Mouse (Mus musculus) C2C12 (cell line): ENCODE results near the gene Rabgap1l. TPM values are rescaled to one million over a fixed set of nuclear protein-coding genes. Genes with fewer than 3 reads are reported as not detected.

ENCODE experiments used
- H3K27me3 ChIP-seq: one replicate; pipeline ENCODE4 v1.6.1; 2011; ENCODE audit not compliant: control insufficient read depth, insufficient read depth, insufficient read length
- H3K36me3 ChIP-seq: one replicate; pipeline ENCODE4 v1.6.1; 2011; ENCODE audit not compliant: control insufficient read depth, insufficient read depth
- H3K4me3 ChIP-seq: one replicate; pipeline ENCODE4 v1.5.1; 2011; ENCODE audit warnings: mild to moderate bottlenecking, control low read depth; ENCODE audit not compliant: poor library complexity, insufficient read depth, severe bottlenecking
- H3K79me2 ChIP-seq: one replicate; pipeline ENCODE4 v1.6.1; 2011; ENCODE audit not compliant: control insufficient read depth, insufficient read depth
- H3K79me3 ChIP-seq: one replicate; pipeline ENCODE4 v1.6.1; 2011; ENCODE audit warnings: low read depth, control low read depth
- H3ac ChIP-seq: one replicate; pipeline ENCODE3; 2011; ENCODE audit warnings: low read depth; ENCODE audit not compliant: control insufficient read depth, insufficient read length
- CEBPB ChIP-seq: IDR thresholded peaks from one replicate; pipeline ENCODE4 v1.6.1; 2011; ENCODE audit warnings: low read depth, mild to moderate bottlenecking, control low read depth, moderate library complexity
- CTCF ChIP-seq: IDR thresholded peaks from one replicate; pipeline ENCODE4 v1.5.1; 2011; ENCODE audit not compliant: control insufficient read depth, insufficient read depth, insufficient read length
- FOSL1 ChIP-seq: IDR thresholded peaks from one replicate; pipeline ENCODE4 v1.8.0; 2011; ENCODE audit warnings: mild to moderate bottlenecking, low read length; ENCODE audit not compliant: poor library complexity, insufficient read depth, severe bottlenecking
- MAX ChIP-seq: IDR thresholded peaks from one replicate; pipeline ENCODE4 v1.6.1; 2011; ENCODE audit warnings: mild to moderate bottlenecking, control low read depth
- MYOD1 ChIP-seq: IDR thresholded peaks from one replicate; pipeline ENCODE4 v1.6.1; 2011; ENCODE audit warnings: low read depth; ENCODE audit not compliant: control insufficient read depth, insufficient read length
- MYOG ChIP-seq: IDR thresholded peaks from one replicate; pipeline ENCODE4 v1.6.1; 2011; ENCODE audit not compliant: control insufficient read depth, insufficient read length; ENCODE audit errors: extremely low read depth
- USF1 ChIP-seq: IDR thresholded peaks from one replicate; pipeline ENCODE4 v1.6.1; 2011; ENCODE audit warnings: low read depth, mild to moderate bottlenecking, control low read depth, moderate library complexity
- polyA plus RNA-seq: library from polyadenylated mRNA; unstranded; fragments of >200 nt; fragmentation: generic; extraction: Trizol; gene quantifications from one replicate; pipeline ENCODE4 v1.2.1, GENCODE M21; 2012; ENCODE audit warnings: missing spikeins

Gene Rabgap1l
- polyA plus RNA-seq, 1 experiment, result 3.2 TPM

DNA sequence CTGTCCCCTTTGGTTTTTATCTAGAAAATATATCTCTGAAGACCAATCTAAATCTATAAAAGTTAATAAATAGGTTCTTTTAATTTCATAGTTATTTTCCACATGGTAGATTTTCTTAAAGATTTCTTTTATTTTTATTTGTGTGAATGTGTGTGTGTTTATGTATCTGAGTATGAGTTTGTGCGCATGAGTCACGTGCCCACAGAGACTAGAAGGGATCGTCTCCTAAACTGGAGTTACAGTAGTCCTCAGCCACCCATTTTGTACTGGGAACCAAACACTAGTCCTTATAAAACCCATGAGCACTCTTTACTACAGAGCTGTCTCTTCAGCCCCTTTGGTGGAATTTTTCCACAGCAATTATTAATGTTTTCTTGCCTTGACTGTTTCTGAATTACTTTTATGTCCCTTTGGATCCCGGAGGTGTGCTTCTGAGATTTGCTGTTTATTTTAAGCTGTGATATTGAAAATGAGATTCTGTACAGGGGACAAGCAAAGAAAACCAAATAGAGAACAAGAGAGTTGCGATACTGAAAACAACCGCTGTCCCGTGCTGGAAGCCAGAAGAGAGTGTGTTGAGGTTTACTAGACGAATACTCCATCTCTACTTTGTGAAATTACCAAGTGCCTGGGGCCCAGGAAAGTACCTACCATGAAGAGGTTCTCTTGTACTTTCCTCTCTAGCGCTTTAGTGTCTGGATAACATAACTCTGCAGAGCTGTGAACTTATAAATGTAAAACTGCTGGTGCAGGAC lies 39.4 kb upstream of the Rabgap1l start:
- no peaks in the 10 kb centered on the region for H3K36me3 ChIP-seq
- H3K27me3 ChIP-seq, result no peaks in the 10 kb centered on the region
- H3K79me2 ChIP-seq, result no peaks in the 10 kb centered on the region
- TF ChIP-seq MYOG, result no peak
- no peak for TF ChIP-seq FOSL1
- no peak for TF ChIP-seq MYOD1
- TF ChIP-seq MAX, result no peak
- TF ChIP-seq CTCF, result no peak
- no peak for TF ChIP-seq CEBPB
- no peak for TF ChIP-seq USF1
- H3K79me3 ChIP-seq, result no peaks in the 10 kb centered on the region
- no peak overlapping the region for H3ac ChIP-seq
- no peak overlapping the region for H3K4me3 ChIP-seq

DNA sequence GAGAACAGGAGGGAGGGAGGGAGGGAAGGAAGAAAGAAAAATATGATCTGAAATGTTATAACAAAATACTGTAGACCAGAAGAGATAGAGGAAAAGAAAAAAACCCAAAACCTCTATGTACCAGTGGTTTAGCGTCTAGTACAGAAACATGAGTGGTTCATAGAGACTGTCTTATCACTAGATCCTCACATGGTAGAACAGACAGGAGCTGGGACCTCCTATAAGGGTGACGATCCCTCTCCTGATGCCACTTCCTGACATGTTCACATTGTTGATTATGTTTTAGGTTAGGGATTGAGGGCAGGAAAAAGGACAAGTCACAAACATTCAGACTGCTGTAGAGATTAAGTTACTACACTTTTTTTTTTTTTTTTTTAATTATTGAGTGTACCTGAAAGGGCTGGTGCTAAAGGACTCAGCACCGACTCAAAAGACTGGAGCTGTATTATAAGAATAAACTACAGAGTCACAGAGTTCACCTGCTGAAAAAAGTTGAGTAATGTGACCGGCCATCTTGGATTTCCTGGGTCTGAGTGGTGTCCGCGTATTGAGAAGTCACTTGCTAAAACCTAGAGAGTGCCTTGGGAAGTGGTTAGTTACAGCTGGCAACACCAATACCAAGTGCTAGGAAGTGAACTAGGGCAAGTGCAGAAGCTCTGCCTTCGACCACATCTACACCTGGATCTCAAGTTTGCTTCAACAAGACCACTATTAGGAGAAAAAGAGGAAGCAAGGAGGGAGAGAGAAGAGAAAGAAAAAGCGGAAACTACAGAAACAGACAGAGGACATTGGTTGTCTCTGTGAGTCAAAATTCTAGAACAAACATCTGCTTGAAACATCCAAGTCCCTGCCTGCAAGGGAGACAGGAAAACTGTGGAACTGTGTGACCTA lies 37.8 kb upstream of the Rabgap1l start:
- no peaks in the 10 kb centered on the region for H3K79me2 ChIP-seq
- H3ac ChIP-seq, result no peak overlapping the region
- no peaks in the 10 kb centered on the region for H3K79me3 ChIP-seq
- no peak overlapping the region for H3K4me3 ChIP-seq
- no peaks in the 10 kb centered on the region for H3K27me3 ChIP-seq
- no peaks in the 10 kb centered on the region for H3K36me3 ChIP-seq
- TF ChIP-seq FOSL1 (no peak), MAX (no peak), MYOG (no peak), CEBPB (no peak), CTCF (no peak), USF1 (no peak), MYOD1 (no peak)

DNA sequence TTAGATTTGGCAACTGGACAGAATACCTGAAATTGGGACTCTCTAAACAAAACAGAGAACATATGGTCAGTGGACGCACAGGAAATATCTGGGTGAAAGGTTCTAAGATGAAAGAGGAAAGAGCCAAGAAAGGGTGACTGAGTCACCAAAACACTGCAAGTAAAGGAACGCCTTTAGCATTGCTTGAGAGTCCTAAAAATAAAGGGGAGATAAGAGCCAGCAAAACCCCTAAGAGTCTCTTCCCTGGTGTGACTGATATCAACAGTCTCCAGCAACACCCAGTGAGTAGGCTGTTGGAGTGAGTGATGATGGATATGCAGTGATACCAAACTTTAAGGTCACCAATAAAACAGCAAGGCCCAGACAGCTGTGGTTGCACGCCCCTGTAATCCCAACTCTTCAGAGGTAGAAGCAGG lies 32.4 kb upstream of the Rabgap1l start:
- H3K79me2 ChIP-seq, result no peaks in the 10 kb centered on the region
- H3K4me3 ChIP-seq, result no peak overlapping the region
- no peaks in the 10 kb centered on the region for H3K27me3 ChIP-seq
- no peaks in the 10 kb centered on the region for H3K79me3 ChIP-seq
- TF ChIP-seq CTCF (no peak), MYOG (no peak), CEBPB (no peak), MAX (no peak), USF1 (no peak), FOSL1 (no peak), MYOD1 (no peak)
- H3ac ChIP-seq, result no peak overlapping the region
- no peaks in the 10 kb centered on the region for H3K36me3 ChIP-seq

DNA sequence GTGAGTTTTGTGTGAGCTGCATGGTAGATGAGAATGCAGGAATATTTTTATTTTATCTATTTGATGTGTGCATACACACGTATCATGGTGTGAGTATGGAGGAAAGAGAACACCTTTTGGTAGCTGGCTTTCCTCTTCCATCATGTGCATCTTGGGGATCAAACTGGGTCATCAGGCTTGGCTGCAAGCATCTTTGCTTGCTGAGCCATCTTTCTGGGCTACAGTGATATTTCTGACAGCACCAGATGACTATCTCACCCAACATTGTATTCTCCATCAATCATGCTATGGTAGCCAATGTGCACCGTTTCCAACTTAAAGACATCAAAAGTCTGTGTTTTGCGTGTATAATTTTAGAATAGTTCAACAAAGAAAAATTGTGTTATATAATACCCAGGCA lies 30.6 kb upstream of the Rabgap1l start:
- no peak overlapping the region for H3ac ChIP-seq
- TF ChIP-seq MAX (no peak), CTCF (no peak), USF1 (no peak), MYOG (no peak), CEBPB (no peak), MYOD1 (no peak), FOSL1 (no peak)
- H3K36me3 ChIP-seq, result no peaks in the 10 kb centered on the region
- H3K79me2 ChIP-seq, result no peaks in the 10 kb centered on the region
- no peaks in the 10 kb centered on the region for H3K27me3 ChIP-seq
- no peak overlapping the region for H3K4me3 ChIP-seq
- no peaks in the 10 kb centered on the region for H3K79me3 ChIP-seq

DNA sequence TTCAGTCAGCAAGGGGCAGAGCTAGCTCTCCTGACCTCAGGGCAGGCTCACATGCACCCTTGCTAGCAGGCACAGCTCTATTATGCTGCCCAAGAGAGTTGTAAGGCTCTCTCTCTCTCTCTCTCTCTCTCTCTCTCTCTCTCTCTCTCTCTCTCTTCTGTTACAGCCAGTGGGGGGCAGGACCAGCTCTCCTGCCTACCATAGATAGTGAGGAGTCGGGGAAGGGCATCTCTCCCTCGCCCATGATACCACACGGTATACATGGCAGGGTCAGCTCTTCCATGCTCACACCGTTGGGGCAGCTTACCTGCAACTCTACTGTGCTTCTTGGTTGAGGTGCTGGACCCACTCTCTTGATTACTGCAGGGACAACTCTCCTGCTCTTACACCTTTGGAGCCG lies 21.2 kb upstream of the Rabgap1l start:
- no peaks in the 10 kb centered on the region for H3K36me3 ChIP-seq
- H3K79me3 ChIP-seq, result no peaks in the 10 kb centered on the region
- H3K79me2 ChIP-seq, result no peaks in the 10 kb centered on the region
- H3ac ChIP-seq, result no peak overlapping the region
- TF ChIP-seq MYOG (no peak), MYOD1 (no peak), USF1 (no peak), FOSL1 (no peak), CTCF (no peak), CEBPB (no peak), MAX (no peak)
- H3K4me3 ChIP-seq, result no peak overlapping the region
- no peaks in the 10 kb centered on the region for H3K27me3 ChIP-seq
